Mouse (Mus musculus): ENCODE results near the gene Olfr1395. TPM values are rescaled to one million over a fixed set of nuclear protein-coding genes. Genes with fewer than 3 reads are reported as not detected.

The Olfr1395 gene
- not detected in 2 replicates for polyA plus RNA-seq (2012; ENCODE audit: insufficient read depth, insufficient read length, low replicate concordance, missing spikeins)

DNA sequence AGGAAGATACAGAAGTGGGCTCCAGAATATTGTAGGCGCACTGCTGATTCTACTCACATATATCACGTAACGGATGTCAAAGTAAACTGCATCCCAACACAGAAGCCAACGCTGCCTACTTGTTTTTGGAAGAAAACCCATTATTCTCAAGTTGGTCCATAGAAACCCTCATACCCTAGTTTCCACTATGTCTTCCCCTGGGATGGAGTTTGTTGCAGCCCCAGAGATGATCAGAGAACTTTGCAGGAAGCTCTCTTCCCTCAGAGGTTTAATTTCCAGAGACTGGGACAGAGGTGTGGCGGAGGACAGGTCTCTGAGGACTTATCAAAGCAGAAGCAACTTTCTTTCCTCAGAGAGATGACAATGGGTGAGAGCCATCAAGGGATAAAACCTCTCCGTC, at the start of gene Olfr1395:
Gene Olfr1395 (plus strand): TSS at position 301 of the 400 bp plus-strand sequence.
- H3K27ac ChIP-seq (ENCODE audit: insufficient read depth, low read depth, low read length) = no peak within 1 kb of the TSS
- H3K4me1 ChIP-seq (ENCODE audit: control insufficient read depth, insufficient read depth, low read length) = no peaks in the 10 kb centered on the region
- TF ChIP-seq CTCF (IDR thresholded peaks at IDR 0.05; ENCODE audit: insufficient read depth, low read depth, low read length) = no peak
- no peak within 1 kb of the TSS for H3K4me3 ChIP-seq (ENCODE audit: insufficient read depth, low read depth, low read length)
- 91% methylated on average over 6 of the region's 6 CpGs for WGBS

- no peak overlapping the region for H3K27ac ChIP-seq (ENCODE audit: insufficient read depth, low read depth, low read length)
- TF ChIP-seq POLR2A (IDR thresholded peaks at IDR 0.05; ENCODE audit: insufficient read depth, low read depth, low read length) = no peak
- TF ChIP-seq CTCF (IDR thresholded peaks at IDR 0.05; ENCODE audit: insufficient read depth, low read depth, low read length) = no peak
- WGBS = 90% methylated on average over 2 of the region's 2 CpGs
- no peak overlapping the region for H3K4me3 ChIP-seq (ENCODE audit: insufficient read depth, low read depth, low read length)
- peaks cover 5% of the 10 kb centered on the region for H3K4me1 ChIP-seq (ENCODE audit: control insufficient read depth, insufficient read depth, low read length)
These were observed 49.3 kb upstream of the Olfr1395 start for GRCm38 (mm10) chr11:49092786-49093185.

- H3K27ac ChIP-seq (ENCODE audit: insufficient read depth, low read depth, low read length) = no peak overlapping the region
- 92% methylated on average over 6 of the region's 6 CpGs for WGBS
- TF ChIP-seq CTCF (IDR thresholded peaks at IDR 0.05; ENCODE audit: insufficient read depth, low read depth, low read length) (no peak), POLR2A (IDR thresholded peaks at IDR 0.05; ENCODE audit: insufficient read depth, low read depth, low read length) (no peak)
These were observed 48.0 kb upstream of the Olfr1395 start for GRCm38 (mm10) chr11:49093861-49094660.

GRCm38 (mm10) chr11:49095367-49095766, 46.7 kb upstream of the Olfr1395 start:
- TF ChIP-seq CTCF (IDR thresholded peaks at IDR 0.05; ENCODE audit: insufficient read depth, low read depth, low read length) (no peak), POLR2A (IDR thresholded peaks at IDR 0.05; ENCODE audit: insufficient read depth, low read depth, low read length) (no peak)
- WGBS = 65% methylated on average over 4 of the region's 4 CpGs
- no peak overlapping the region for H3K4me3 ChIP-seq (ENCODE audit: insufficient read depth, low read depth, low read length)
- H3K27ac ChIP-seq (ENCODE audit: insufficient read depth, low read depth, low read length) = no peak overlapping the region
- H3K4me1 ChIP-seq (ENCODE audit: control insufficient read depth, insufficient read depth, low read length) = no peaks in the 10 kb centered on the region

More at GRCm38 (mm10) chr11:49093861-49094660, 48.0 kb upstream of the Olfr1395 start:
- no peaks in the 10 kb centered on the region for H3K4me1 ChIP-seq (ENCODE audit: control insufficient read depth, insufficient read depth, low read length)
- no peak overlapping the region for H3K4me3 ChIP-seq (ENCODE audit: insufficient read depth, low read depth, low read length)

DNA sequence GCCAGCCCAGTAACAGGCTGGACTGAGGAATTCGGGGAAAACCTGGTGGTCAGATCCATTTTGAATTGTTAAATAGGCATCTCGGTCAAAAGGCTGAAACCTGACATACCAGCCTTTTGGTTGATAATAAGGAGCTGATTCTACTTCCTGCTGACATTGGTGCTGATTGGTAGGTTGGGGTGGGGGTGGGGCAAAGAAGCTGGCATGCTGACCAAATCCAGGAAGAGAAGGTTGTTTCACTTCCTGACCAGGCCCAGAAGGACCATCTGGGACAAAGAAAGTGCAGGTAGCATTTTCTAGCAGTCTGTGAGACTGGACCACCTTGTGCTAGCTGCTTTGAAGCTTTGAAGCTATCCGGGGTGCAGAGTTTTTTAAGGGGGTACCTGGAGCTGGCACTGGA, 41.7 kb upstream of the Olfr1395 start:
- no peaks in the 10 kb centered on the region for H3K4me1 ChIP-seq (ENCODE audit: control insufficient read depth, insufficient read depth, low read length)
- no peak overlapping the region for H3K4me3 ChIP-seq (ENCODE audit: insufficient read depth, low read depth, low read length)
- 87% methylated on average over 3 of the region's 3 CpGs for WGBS
- H3K27ac ChIP-seq (ENCODE audit: insufficient read depth, low read depth, low read length) = no peak overlapping the region
- TF ChIP-seq POLR2A (IDR thresholded peaks at IDR 0.05; ENCODE audit: insufficient read depth, low read depth, low read length) (no peak), CTCF (IDR thresholded peaks at IDR 0.05; ENCODE audit: insufficient read depth, low read depth, low read length) (no peak)

- Histone ChIP-seq H3K4me1 (ENCODE audit: control insufficient read depth, insufficient read depth, low read length) (no peaks in the 10 kb centered on the region), H3K27ac (ENCODE audit: insufficient read depth, low read depth, low read length) (no peak overlapping the region), H3K4me3 (ENCODE audit: insufficient read depth, low read depth, low read length) (no peak overlapping the region)
- TF ChIP-seq POLR2A (IDR thresholded peaks at IDR 0.05; ENCODE audit: insufficient read depth, low read depth, low read length) = no peak
- TF ChIP-seq CTCF (IDR thresholded peaks at IDR 0.05; ENCODE audit: insufficient read depth, low read depth, low read length) = no peak
- 71% methylated on average over 5 of the region's 5 CpGs for WGBS
These were observed 40.6 kb upstream of the Olfr1395 start for GRCm38 (mm10) chr11:49101500-49101899.

GRCm38 (mm10) chr11:49103047-49103693, 38.9 kb upstream of the Olfr1395 start:
- no peak overlapping the region for H3K27ac ChIP-seq (ENCODE audit: insufficient read depth, low read depth, low read length)
- 16% methylated on average over 8 of the region's 8 CpGs for WGBS
- H3K4me1 ChIP-seq (ENCODE audit: control insufficient read depth, insufficient read depth, low read length) = no peaks in the 10 kb centered on the region
- no peak overlapping the region for H3K4me3 ChIP-seq (ENCODE audit: insufficient read depth, low read depth, low read length)
- TF ChIP-seq POLR2A (IDR thresholded peaks at IDR 0.05; ENCODE audit: insufficient read depth, low read depth, low read length) = no peak
- TF ChIP-seq CTCF (IDR thresholded peaks at IDR 0.05; ENCODE audit: insufficient read depth, low read depth, low read length) = no peak; the same call in 1 of the 2 replicates

DNA sequence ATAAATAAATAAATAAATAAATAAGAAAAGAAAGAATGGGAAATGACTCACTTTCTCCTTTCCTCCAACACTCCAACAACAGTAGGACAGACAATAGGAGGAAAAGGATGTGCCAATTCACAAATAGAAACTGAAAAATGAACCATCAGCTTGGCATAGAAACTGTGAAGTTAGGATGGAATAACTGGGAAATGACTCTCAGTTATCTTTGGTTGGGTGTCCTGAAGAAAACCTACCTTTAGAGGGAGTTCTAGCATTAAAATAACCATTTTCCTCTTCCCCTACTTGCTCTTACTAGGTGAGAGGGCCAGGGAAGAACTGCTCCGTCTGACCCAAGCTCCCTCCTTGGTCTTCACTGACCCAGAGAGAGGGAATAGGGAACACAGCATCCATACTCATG, 36.3 kb upstream of the Olfr1395 start:
- H3K27ac ChIP-seq (ENCODE audit: insufficient read depth, low read depth, low read length) = no peak overlapping the region
- 86% methylated on average over 1 of the region's 1 CpGs for WGBS
- no peaks in the 10 kb centered on the region for H3K4me1 ChIP-seq (ENCODE audit: control insufficient read depth, insufficient read depth, low read length)
- TF ChIP-seq CTCF (IDR thresholded peaks at IDR 0.05; ENCODE audit: insufficient read depth, low read depth, low read length) = no peak
- no peak for TF ChIP-seq POLR2A (IDR thresholded peaks at IDR 0.05; ENCODE audit: insufficient read depth, low read depth, low read length)
- no peak overlapping the region for H3K4me3 ChIP-seq (ENCODE audit: insufficient read depth, low read depth, low read length)
